Mouse (Mus musculus): ENCODE measurements at regions not wholly inside any gene's neighbourhood (a gene's known extent, or its start where the extent isn't known, plus 50 kb on each side); places are given as distances from the start of the nearest gene placed in this dataset.

DNA sequence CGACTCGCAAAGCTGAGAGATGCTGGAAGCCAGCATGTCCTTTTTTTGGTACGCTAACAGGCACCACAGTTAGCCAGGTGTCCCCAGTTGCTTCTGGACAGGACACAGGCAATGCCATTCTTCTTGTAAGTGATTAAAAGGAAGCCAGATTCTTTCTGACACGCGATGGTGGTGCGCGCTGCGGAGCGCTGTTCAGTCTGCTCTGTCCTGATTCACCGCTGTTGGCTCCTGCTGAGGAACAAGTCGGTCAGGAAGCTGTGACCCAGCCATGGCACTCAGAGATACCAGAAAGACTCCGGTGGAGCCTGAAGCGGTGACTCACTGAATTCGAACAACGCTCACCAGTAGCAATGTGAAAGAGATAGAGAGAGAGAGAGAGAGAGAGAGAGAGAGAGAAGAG, 68.3 kb upstream of the Nfil3 start:
- in situ Hi-C loops (cut with MboI; ENCODE audit: low sequenced_read_pairs in 2 of 2, unreplicated experiment in 2 of 2) = no loop called here
- no peak overlapping the region for H3K27ac ChIP-seq (ENCODE audit: insufficient read depth, low read depth, low read length, poor library complexity, severe bottlenecking)
- no peaks in the 10 kb centered on the region for H3K4me1 ChIP-seq (ENCODE audit: control insufficient read depth in 2 of 2, insufficient read depth in 2 of 2, low read length in 2 of 2, poor library complexity in 1 of 2)
- no peak overlapping the region for H3K4me3 ChIP-seq (ENCODE audit: insufficient read depth in 1 of 2, low read depth in 1 of 2, low read length in 2 of 2, poor library complexity in 1 of 2, severe bottlenecking in 1 of 2)
- H3K9me3 ChIP-seq (ENCODE audit: control insufficient read depth, insufficient read depth, low read depth, low read length) = no peaks in the 10 kb centered on the region
- TF ChIP-seq HCFC1 (IDR thresholded peaks at IDR 0.05; ENCODE audit: borderline replicate concordance, insufficient read depth, low read length) (no peak), ZC3H11A (IDR thresholded peaks at IDR 0.05; ENCODE audit: borderline replicate concordance, low read depth, low read length) (no peak), ZNF384 (IDR thresholded peaks at IDR 0.05; ENCODE audit: low read depth, low read length) (no peak), CHD2 (IDR thresholded peaks at IDR 0.05; ENCODE audit: low read depth, low read length) (no peak), MAFK (IDR thresholded peaks at IDR 0.05; ENCODE audit: insufficient read depth, low read depth, low read length) (no peak)
- no peak overlapping the region for H3K9ac ChIP-seq (ENCODE audit: insufficient read depth, low read depth, low read length, poor library complexity, severe bottlenecking)
- no peak for DNase-seq (ENCODE audit: low read depth, low spot score)
- H3K36me3 ChIP-seq (ENCODE audit: control insufficient read depth, insufficient read depth, low read length, poor library complexity, severe bottlenecking) = no peaks in the 10 kb centered on the region

DNA sequence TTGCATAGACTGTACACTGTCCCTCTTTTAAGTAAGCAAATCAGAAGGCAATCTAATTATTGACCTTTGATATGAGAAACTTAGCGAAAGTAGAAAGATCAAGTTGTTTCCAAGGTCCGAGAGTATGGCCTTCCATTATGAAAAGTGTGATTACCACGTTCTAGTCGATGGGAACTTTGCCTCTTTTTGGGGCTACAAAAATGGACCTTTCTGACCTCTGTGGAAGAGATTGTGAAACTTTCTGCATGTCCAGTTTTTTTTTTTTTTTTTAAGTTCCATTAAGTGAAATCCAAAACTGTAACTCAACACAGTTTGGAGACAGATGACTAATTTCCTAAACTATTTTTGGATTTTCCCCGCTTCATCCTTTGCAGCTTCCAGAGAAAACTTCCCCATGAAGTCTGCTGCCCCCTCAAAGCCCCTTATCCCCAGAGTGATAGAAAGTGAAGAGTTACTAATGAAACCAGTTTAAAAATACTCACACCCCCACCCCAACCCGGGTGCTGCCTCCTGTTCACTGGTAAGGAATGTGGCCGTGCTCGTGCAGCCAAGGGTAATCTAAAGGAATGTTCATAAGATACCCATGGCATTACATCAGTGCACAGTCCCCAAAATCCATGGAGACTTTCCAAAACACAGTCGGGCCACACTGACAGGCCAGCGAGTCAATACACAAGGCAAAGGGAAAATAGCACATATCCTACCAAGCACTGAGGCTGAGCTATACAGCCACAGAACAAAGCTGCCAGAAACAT, 52.5 kb upstream of the Nfil3 start:
- Histone ChIP-seq H3K9ac (ENCODE audit: insufficient read depth, low read depth, low read length, poor library complexity, severe bottlenecking) (no peak overlapping the region), H3K36me3 (ENCODE audit: control insufficient read depth, insufficient read depth, low read length, poor library complexity, severe bottlenecking) (no peaks in the 10 kb centered on the region), H3K4me3 (ENCODE audit: insufficient read depth in 1 of 2, low read depth in 1 of 2, low read length in 2 of 2, poor library complexity in 1 of 2, severe bottlenecking in 1 of 2) (no peak overlapping the region), H3K4me1 (ENCODE audit: control insufficient read depth in 2 of 2, insufficient read depth in 2 of 2, low read length in 2 of 2, poor library complexity in 1 of 2) (no peaks in the 10 kb centered on the region), H3K9me3 (ENCODE audit: control insufficient read depth, insufficient read depth, low read depth, low read length) (no peaks in the 10 kb centered on the region), H3K27ac (ENCODE audit: insufficient read depth, low read depth, low read length, poor library complexity, severe bottlenecking) (no peak overlapping the region)
- DNase-seq (ENCODE audit: low read depth, low spot score) = no peak
- TF ChIP-seq MAFK (IDR thresholded peaks at IDR 0.05; ENCODE audit: insufficient read depth, low read depth, low read length) = no peak
- no peak for TF ChIP-seq HCFC1 (IDR thresholded peaks at IDR 0.05; ENCODE audit: borderline replicate concordance, insufficient read depth, low read length)
- TF ChIP-seq ZC3H11A (IDR thresholded peaks at IDR 0.05; ENCODE audit: borderline replicate concordance, low read depth, low read length) = no peak
- no peak for TF ChIP-seq ZNF384 (IDR thresholded peaks at IDR 0.05; ENCODE audit: low read depth, low read length)
- TF ChIP-seq CHD2 (IDR thresholded peaks at IDR 0.05; ENCODE audit: low read depth, low read length) = no peak
- in situ Hi-C loops (cut with MboI; ENCODE audit: low sequenced_read_pairs in 2 of 2, unreplicated experiment in 2 of 2) = no loop called here

Measured in ES-E14 (cell line).